Mouse (Mus musculus) heart, postnatal 0 days (tissue): ENCODE measurements around the gene Ilkap. TPM values are rescaled to one million over a fixed set of nuclear protein-coding genes. Genes with fewer than 3 reads are reported as not detected.

Experiments
- ATAC-seq: fragments of 200-750 bp; cut with Nextera tagmentation; 2 replicates; pipeline ENCODE4 v1.8.0; 2017; ENCODE audit warnings: low read depth, moderate number of reproducible peaks, moderate library complexity; ENCODE audit not compliant: insufficient read depth
- DNase-seq: peaks from one replicate; pipeline ENCODE4 v3.0.0-alpha.2; 2016; ENCODE audit warnings: low spot score
- H3K27ac ChIP-seq: fragments of 300-500 bp; sonication (generic); 2 replicates; pipeline ENCODE4 v1.5.1; 2014; ENCODE audit warnings: low read depth, mild to moderate bottlenecking
- H3K27me3 ChIP-seq: fragments of 300-500 bp; sonication (generic); 2 replicates; pipeline ENCODE4 v1.6.1; 2014; ENCODE audit warnings: low read length, mixed read lengths; ENCODE audit not compliant: control insufficient read depth, insufficient read depth
- H3K36me3 ChIP-seq: fragments of 300-500 bp; sonication (generic); replicated peaks from 2 replicates; pipeline ENCODE4 v1.6.1; 2014; ENCODE audit warnings: low read length, mixed read lengths; ENCODE audit not compliant: control insufficient read depth, insufficient read depth
- H3K4me1 ChIP-seq: fragments of 300-500 bp; sonication (generic); 2 replicates; pipeline ENCODE4 v1.6.1; 2014; ENCODE audit warnings: antibody characterized with exemption; ENCODE audit not compliant: control insufficient read depth, insufficient read depth
- H3K4me2 ChIP-seq: fragments of 300-500 bp; sonication (generic); 2 replicates; pipeline ENCODE4 v1.6.1; 2014; ENCODE audit warnings: low read depth, mild to moderate bottlenecking, low read length, moderate library complexity
- H3K4me3 ChIP-seq: fragments of 300-500 bp; sonication (generic); 2 replicates; pipeline ENCODE4 v1.5.1; 2014; ENCODE audit warnings: low read depth, low read length
- H3K9ac ChIP-seq: fragments of 300-500 bp; sonication (generic); replicated peaks from 2 replicates; pipeline ENCODE4 v1.6.1; 2014; ENCODE audit warnings: low read depth, low read length, mixed read lengths
- H3K9me3 ChIP-seq: fragments of 300-500 bp; sonication (generic); replicated peaks from 2 replicates; pipeline ENCODE4 v1.6.1; 2016; ENCODE audit warnings: low read length; ENCODE audit not compliant: control insufficient read depth
- CTCF ChIP-seq: IDR thresholded peaks from 2 replicates; pipeline ENCODE4 v1.5.1; 2016; ENCODE audit warnings: antibody characterized with exemption, control low read depth, low read depth
- EP300 ChIP-seq: IDR thresholded peaks from 2 replicates; pipeline ENCODE4 v1.6.1; 2016; ENCODE audit warnings: antibody characterized with exemption, low read depth
- WGBS: fragments of 180-500 bp; shearing (Covaris S2); extraction: QIAGEN DNeasy Blood & Tissue Kit; methylation state at CpG from one replicate; pipeline ENCODE4 v1.1.7; 2014; 5-methylcytosine and 5-hydroxymethylcytosine counted together
- polyA plus RNA-seq: library from polyadenylated mRNA; unstranded; fragments of >200 nt; fragmentation: Nextera tagmentation; extraction: Ambion mirVana; gene quantifications from 2 replicates; pipeline ENCODE4 v1.2.1, GENCODE M21; 2015
- total RNA-seq: library from RNA; depleted of rRNA; stranded (reverse); fragments of >200 nt; gene quantifications from 2 replicates; pipeline ENCODE4 v1.2.3, GENCODE M21; 2014; ENCODE audit warnings: low replicate concordance

Gene Ilkap
- total and polyA plus RNA-seq, 2 experiments from 2014 or later = 70.5 to 71.4 TPM

GRCm38 (mm10) chr1:91420601-91421065, 22.0 kb upstream of the Ilkap start:
- Histone ChIP-seq H3K27me3 (no peaks in the 10 kb centered on the region), H3K4me1 (no peaks in the 10 kb centered on the region), H3K4me3 (no peak overlapping the region), H3K4me2 (no peak overlapping the region), H3K27ac (no peak overlapping the region), H3K36me3 (peaks cover 79% of the 10 kb centered on the region), H3K9me3 (no peaks in the 10 kb centered on the region), H3K9ac (no peak overlapping the region)
- DNase-seq = no peak
- no peak for ATAC-seq
- TF ChIP-seq CTCF = no peak
- WGBS = 93% methylated on average over 8 of the region's 8 CpGs

DNA sequence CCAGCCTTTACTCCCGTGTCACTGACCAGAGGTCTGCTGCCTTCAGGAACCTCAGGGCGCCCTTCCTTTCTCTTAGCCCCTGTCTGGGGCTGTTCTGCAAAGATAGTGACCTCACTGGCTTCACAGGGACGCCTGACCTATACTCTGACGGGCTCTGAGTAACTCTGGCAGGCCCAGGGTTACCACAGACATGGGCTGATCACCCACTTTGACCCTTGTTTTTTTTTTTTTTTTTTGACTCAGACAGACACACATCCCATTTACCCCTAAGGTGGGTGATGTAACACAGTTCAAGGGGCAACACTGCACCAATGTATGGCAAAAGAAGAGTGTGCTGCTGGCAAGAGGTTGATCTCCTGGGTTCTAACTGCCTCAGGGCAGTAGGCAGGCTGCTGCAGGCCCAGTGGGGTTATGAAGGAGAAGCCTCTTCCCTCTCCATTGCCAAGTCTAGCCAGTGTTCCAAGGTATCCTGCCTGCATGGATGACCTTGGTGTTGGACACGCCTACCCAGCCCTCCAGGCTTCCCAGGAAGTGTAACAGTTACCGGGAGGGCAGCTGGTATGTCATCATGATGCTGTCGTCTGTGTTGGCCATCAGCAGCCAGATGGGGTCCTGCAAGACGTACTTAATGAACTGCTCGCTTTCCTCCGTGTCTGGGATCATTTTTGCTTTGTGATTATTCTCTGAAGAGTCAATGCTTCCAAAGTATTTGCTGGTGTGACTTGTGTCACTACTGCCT, 21.4 kb upstream of the Ilkap start:
- H3K27me3 ChIP-seq = no peaks in the 10 kb centered on the region
- no peak overlapping the region for H3K9ac ChIP-seq
- ATAC-seq (peak; percentile 39; the same call in 1 of the 2 replicates), DNase-seq (no peak)
- TF ChIP-seq EP300 (no peak), CTCF (no peak)
- no peak overlapping the region for H3K4me2 ChIP-seq
- no peaks in the 10 kb centered on the region for H3K4me1 ChIP-seq
- 66% methylated on average over 10 of the region's 10 CpGs for WGBS
- H3K9me3 ChIP-seq = no peaks in the 10 kb centered on the region
- no peak overlapping the region for H3K4me3 ChIP-seq
- H3K27ac ChIP-seq = no peak overlapping the region
- H3K36me3 ChIP-seq = peaks cover 74% of the 10 kb centered on the region

DNA sequence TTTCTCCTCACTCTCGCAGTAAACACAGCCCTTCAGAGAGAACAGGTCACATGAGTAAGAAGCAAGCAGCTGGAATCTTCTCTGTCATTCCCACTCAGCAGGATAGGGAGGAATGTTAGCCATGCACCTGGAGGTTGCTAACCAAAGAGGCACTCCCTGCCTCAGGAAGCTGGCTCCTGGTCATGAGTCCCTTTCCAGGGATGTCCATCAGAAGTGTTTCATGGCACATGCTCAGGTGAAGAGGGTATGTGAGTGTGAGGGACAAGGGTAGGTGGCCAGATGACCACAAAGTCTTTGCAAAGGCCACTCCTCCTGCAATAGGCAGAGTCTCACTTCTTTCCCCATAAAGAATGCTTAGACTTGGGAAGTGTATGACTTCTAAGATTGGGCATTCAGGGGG, 19.4 kb upstream of the Ilkap start:
- Histone ChIP-seq H3K4me2 (no peak overlapping the region), H3K9ac (no peak overlapping the region), H3K4me3 (no peak overlapping the region), H3K4me1 (0 out of 2 replicates have a peak, but pooled peaks cover 7% of the 10 kb centered on the region), H3K27me3 (no peaks in the 10 kb centered on the region), H3K9me3 (no peaks in the 10 kb centered on the region), H3K27ac (no peak overlapping the region), H3K36me3 (peaks cover 57% of the 10 kb centered on the region)
- WGBS = 33% methylated on average over 1 of the region's 1 CpGs
- TF ChIP-seq CTCF (no peak), EP300 (no peak)
- DNase-seq = no peak
- no peak for ATAC-seq

DNA sequence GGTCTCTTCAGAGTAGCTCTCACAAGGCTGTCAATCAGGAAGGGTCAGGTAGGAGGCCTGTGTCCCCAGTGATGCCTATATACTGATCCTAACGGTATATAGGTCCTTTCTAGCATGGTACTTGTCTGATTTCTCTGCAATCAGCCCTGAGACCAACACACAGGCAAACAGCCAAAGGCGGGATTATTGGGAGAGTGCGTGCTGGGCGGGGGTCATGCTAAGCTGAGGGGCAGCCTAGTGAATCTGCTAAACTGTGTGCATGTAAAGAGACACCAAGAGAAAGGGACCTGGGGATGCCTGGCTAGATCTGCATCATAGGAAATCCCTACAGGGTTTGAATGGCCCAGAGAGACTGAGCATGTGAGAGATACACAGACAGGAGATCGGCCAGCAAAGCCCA, 16.7 kb upstream of the Ilkap start:
- H3K27ac ChIP-seq = peak overlapping the region; percentile 93
- H3K4me1 ChIP-seq = peaks cover 16% of the 10 kb centered on the region
- no peak for ATAC-seq
- peaks cover 42% of the 10 kb centered on the region for H3K36me3 ChIP-seq
- DNase-seq = no peak
- no peak for TF ChIP-seq EP300
- no peak for TF ChIP-seq CTCF
- H3K4me3 ChIP-seq = no peak overlapping the region
- no peaks in the 10 kb centered on the region for H3K27me3 ChIP-seq
- no peaks in the 10 kb centered on the region for H3K9me3 ChIP-seq
- 78% methylated on average over 5 of the region's 5 CpGs for WGBS
- no peak overlapping the region for H3K4me2 ChIP-seq
- no peak overlapping the region for H3K9ac ChIP-seq

DNA sequence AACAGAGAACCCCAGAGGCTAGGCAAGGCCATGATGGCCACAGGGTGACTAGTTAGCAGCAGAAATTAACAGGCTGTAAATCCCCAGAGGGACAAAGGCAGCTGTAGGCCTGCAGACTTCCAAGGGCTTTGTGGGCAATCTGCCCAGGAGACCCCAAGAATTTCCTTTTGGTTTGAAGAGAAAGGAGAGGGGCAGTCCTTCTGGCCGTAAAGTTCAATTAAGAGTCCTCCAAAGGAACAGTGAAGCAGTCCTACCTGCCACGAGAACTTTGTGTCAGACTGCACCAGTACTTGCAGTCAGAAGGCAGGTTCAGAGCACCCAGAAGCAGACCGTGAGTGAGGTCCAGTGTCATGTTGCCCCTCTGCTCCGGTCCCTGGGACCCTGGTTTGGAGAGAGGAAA, 16.3 kb upstream of the Ilkap start:
- peaks cover 16% of the 10 kb centered on the region for H3K4me1 ChIP-seq
- H3K27me3 ChIP-seq = no peaks in the 10 kb centered on the region
- ATAC-seq (no peak), DNase-seq (no peak)
- peak overlapping the region; percentile 95; the same call in 1 of the 2 replicates for H3K4me2 ChIP-seq
- WGBS = 64% methylated on average over 4 of the region's 4 CpGs
- TF ChIP-seq EP300 (no peak), CTCF (no peak)
- peak overlapping the region; percentile 93 for H3K27ac ChIP-seq
- peak overlapping the region; percentile 59; the same call in 1 of the 2 replicates for H3K9ac ChIP-seq
- H3K36me3 ChIP-seq = peaks cover 38% of the 10 kb centered on the region
- no peak overlapping the region for H3K4me3 ChIP-seq
- no peaks in the 10 kb centered on the region for H3K9me3 ChIP-seq
